Comparison of ENCODE assay signal across 20 mouse cellular contexts in genomic region chr11:109771381-109771780, GRCm38 (mm10). TPM values are rescaled to one million over a fixed set of nuclear protein-coding genes. Genes with fewer than 3 reads are reported as not detected.
"Had no signal": no experiment of that assay in that cellular context is flagged by ENCODE, and none has a peak within 500 bp of the region (broad histone marks: within the 10 kb centered on the region; RNA-seq: fewer than 3 reads in every experiment).

No protein-coding gene starts in this region.

- H3K27me3 ChIP-seq: intestine, embryonic 15.5 days; limb, embryonic 12.5 days; limb, embryonic 15.5 days; liver, embryonic 13.5 days; midbrain, embryonic 12.5 days; neural tube, embryonic 13.5 days had no signal

- H3K4me3 ChIP-seq: intestine, embryonic 15.5 days; limb, embryonic 12.5 days; limb, embryonic 15.5 days; liver, embryonic 13.5 days; midbrain, embryonic 12.5 days; myocyte; neural tube, embryonic 13.5 days had no signal

- H3K4me1 ChIP-seq: intestine, embryonic 15.5 days; limb, embryonic 12.5 days; limb, embryonic 15.5 days; liver, embryonic 13.5 days; midbrain, embryonic 12.5 days; neural tube, embryonic 13.5 days had no signal

- DNase-seq: left cerebral cortex, postnatal 4 days; liver, embryonic 13.5 days; lung, adult 2 months; lung, postnatal 14 days; lung, postnatal 4 days; thymus, adult 18-20 months; thymus, postnatal 36 days had no signal

- H3K4me2 ChIP-seq: intestine, embryonic 15.5 days; limb, embryonic 12.5 days; limb, embryonic 15.5 days; liver, embryonic 13.5 days; midbrain, embryonic 12.5 days; neural tube, embryonic 13.5 days had no signal

- H3K9me3 ChIP-seq: intestine, embryonic 15.5 days; limb, embryonic 15.5 days; midbrain, embryonic 12.5 days had no signal

- H3K27ac ChIP-seq: intestine, embryonic 15.5 days; kidney, postnatal 0 days; limb, embryonic 12.5 days; limb, embryonic 15.5 days; liver, embryonic 13.5 days; midbrain, embryonic 12.5 days; neural tube, embryonic 13.5 days had no signal

- H3K36me3 ChIP-seq: intestine, embryonic 15.5 days; limb, embryonic 12.5 days; limb, embryonic 15.5 days; liver, embryonic 13.5 days; midbrain, embryonic 12.5 days; neural tube, embryonic 13.5 days had no signal

- H3K9ac ChIP-seq: intestine, embryonic 15.5 days; limb, embryonic 12.5 days; limb, embryonic 15.5 days; liver, embryonic 13.5 days; midbrain, embryonic 12.5 days; neural tube, embryonic 13.5 days had no signal

- ATAC-seq: hindbrain, embryonic 16.5 days; intestine, embryonic 15.5 days; midbrain, embryonic 16.5 days had no signal

RNA-seq across cellular contexts. Expression of gene 1700012B07Rik, which starts 56.5 kb away (rescaled TPM):
- polyA plus RNA-seq: hindbrain, embryonic 16.5 days; intestine, embryonic 15.5 days; kidney, postnatal 0 days; limb, embryonic 12.5 days; limb, embryonic 15.5 days; liver, embryonic 13.5 days; lung, embryonic 16.5 days; midbrain, embryonic 12.5 days; midbrain, embryonic 16.5 days; neural tube, embryonic 13.5 days; small intestine, adult 2 months; spleen, adult 2 months; stomach, embryonic 16.5 days had no signal
